Mouse (Mus musculus): ENCODE results near the gene Bms1. TPM values are rescaled to one million over a fixed set of nuclear protein-coding genes. Genes with fewer than 3 reads are reported as not detected.

The Bms1 gene
- polyA plus RNA-seq, 1 experiment from 2014 or later = 23.1 TPM

GRCm38 (mm10) chr6:118341861-118342485, 77.3 kb downstream of the Bms1 start:
- Histone ChIP-seq H3K27ac (ENCODE audit: low read length) (no peak overlapping the region), H3K4me2 (ENCODE audit: low read length) (no peak overlapping the region), H3K27me3 (ENCODE audit: control insufficient read depth, insufficient read depth, low read depth, low read length) (no peaks in the 10 kb centered on the region), H3K9ac (ENCODE audit: low read depth, low read length) (no peak overlapping the region), H3K4me3 (ENCODE audit: low read depth, low read length) (no peak overlapping the region), H3K36me3 (ENCODE audit: control insufficient read depth, insufficient read depth, low read length) (no peaks in the 10 kb centered on the region), H3K4me1 (ENCODE audit: control insufficient read depth, insufficient read depth, low read length) (peaks cover 1% of the 10 kb centered on the region; the same call in 1 of the 2 replicates), H3K9me3 (replicated peaks; ENCODE audit: control insufficient read depth, low read length, poor library complexity, severe bottlenecking) (no peaks in the 10 kb centered on the region)
- WGBS = 93% methylated on average over 11 of the region's 11 CpGs
- no peak for ATAC-seq

- 86% methylated on average over 5 of the region's 5 CpGs for WGBS
- no peak for ATAC-seq
- Histone ChIP-seq H3K36me3 (ENCODE audit: control insufficient read depth, insufficient read depth, low read length) (no peaks in the 10 kb centered on the region), H3K27me3 (ENCODE audit: control insufficient read depth, insufficient read depth, low read depth, low read length) (no peaks in the 10 kb centered on the region), H3K9ac (ENCODE audit: low read depth, low read length) (no peak overlapping the region), H3K9me3 (replicated peaks; ENCODE audit: control insufficient read depth, low read length, poor library complexity, severe bottlenecking) (no peaks in the 10 kb centered on the region), H3K4me3 (ENCODE audit: low read depth, low read length) (no peak overlapping the region), H3K4me1 (ENCODE audit: control insufficient read depth, insufficient read depth, low read length) (peaks cover 4% of the 10 kb centered on the region; the same call in 1 of the 2 replicates), H3K27ac (ENCODE audit: low read length) (no peak overlapping the region), H3K4me2 (ENCODE audit: low read length) (no peak overlapping the region)
These were observed 81.6 kb downstream of the Bms1 start for GRCm38 (mm10) chr6:118337660-118338059.

DNA sequence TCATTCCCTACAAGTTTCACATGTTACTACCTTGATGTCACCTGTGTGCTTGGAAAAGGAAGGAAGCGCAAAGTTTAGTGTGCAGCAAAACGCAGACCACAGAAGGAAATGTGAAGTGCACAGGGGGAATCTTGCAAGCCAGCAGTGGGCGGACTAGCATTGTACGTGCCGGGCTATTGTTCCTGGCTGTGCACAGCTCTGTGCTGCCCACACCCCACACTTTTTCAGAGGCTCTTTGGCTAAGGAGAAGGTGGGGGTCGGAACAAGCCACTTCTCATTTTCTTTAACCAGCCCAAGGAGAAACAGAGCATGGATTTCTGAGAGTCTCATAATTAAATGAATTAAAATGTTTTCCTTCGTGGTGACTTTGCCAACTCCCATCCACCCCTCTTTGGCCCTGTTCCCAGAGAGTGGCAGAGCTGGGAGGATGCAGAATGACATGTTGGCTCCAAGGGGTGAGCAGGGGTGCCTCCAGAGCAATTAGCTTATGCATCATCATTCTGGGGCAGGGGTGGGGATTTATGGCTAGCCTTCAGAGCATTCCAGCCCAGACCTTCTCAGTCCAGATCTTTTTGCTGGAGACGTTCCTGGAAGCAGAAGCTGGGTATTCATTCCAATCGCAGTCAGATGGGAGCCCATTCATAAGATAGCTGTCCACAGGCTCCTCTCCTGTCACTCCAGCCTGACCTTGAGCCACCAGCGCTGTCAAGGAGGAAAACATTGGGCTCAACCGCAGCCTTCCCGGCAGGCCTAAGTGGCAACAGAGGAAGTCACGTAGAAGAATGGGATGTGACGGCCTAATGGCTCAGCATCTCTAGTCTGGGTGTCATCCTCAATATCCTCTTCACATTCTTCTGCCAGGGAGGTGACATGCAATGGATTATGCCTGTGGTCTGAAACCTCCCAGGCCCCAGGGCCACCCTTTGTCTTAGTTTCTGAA, 82.5 kb downstream of the Bms1 start:
- whole genome bisulfite sequencing = 68% methylated on average over 14 of the region's 14 CpGs
- Histone ChIP-seq H3K4me3 (ENCODE audit: low read depth, low read length) (no peak overlapping the region), H3K4me2 (ENCODE audit: low read length) (no peak overlapping the region), H3K9me3 (replicated peaks; ENCODE audit: control insufficient read depth, low read length, poor library complexity, severe bottlenecking) (no peaks in the 10 kb centered on the region), H3K36me3 (ENCODE audit: control insufficient read depth, insufficient read depth, low read length) (no peaks in the 10 kb centered on the region), H3K9ac (ENCODE audit: low read depth, low read length) (no peak overlapping the region), H3K27me3 (ENCODE audit: control insufficient read depth, insufficient read depth, low read depth, low read length) (no peaks in the 10 kb centered on the region), H3K27ac (ENCODE audit: low read length) (peak overlapping the region; percentile 46; the same call in 1 of the 2 replicates), H3K4me1 (ENCODE audit: control insufficient read depth, insufficient read depth, low read length) (peaks cover 4% of the 10 kb centered on the region; the same call in 1 of the 2 replicates)
- ATAC-seq = no peak; the same call in 1 of the 2 replicates

GRCm38 (mm10) chr6:118335934-118336450, 83.3 kb downstream of the Bms1 start:
- no peak for ATAC-seq
- H3K4me1 ChIP-seq (ENCODE audit: control insufficient read depth, insufficient read depth, low read length) = peaks cover 4% of the 10 kb centered on the region; the same call in 1 of the 2 replicates
- WGBS = 65% methylated on average over 5 of the region's 5 CpGs
- H3K4me2 ChIP-seq (ENCODE audit: low read length) = no peak overlapping the region
- no peak overlapping the region for H3K4me3 ChIP-seq (ENCODE audit: low read depth, low read length)
- no peak overlapping the region for H3K9ac ChIP-seq (ENCODE audit: low read depth, low read length)
- H3K27me3 ChIP-seq (ENCODE audit: control insufficient read depth, insufficient read depth, low read depth, low read length) = no peaks in the 10 kb centered on the region
- no peaks in the 10 kb centered on the region for H3K36me3 ChIP-seq (ENCODE audit: control insufficient read depth, insufficient read depth, low read length)
- no peaks in the 10 kb centered on the region for H3K9me3 ChIP-seq (replicated peaks; ENCODE audit: control insufficient read depth, low read length, poor library complexity, severe bottlenecking)
- peak overlapping the region; percentile 46; the same call in 1 of the 2 replicates for H3K27ac ChIP-seq (ENCODE audit: low read length)

- H3K27ac ChIP-seq (ENCODE audit: low read length) = no peak overlapping the region
- H3K9me3 ChIP-seq (replicated peaks; ENCODE audit: control insufficient read depth, low read length, poor library complexity, severe bottlenecking) = no peaks in the 10 kb centered on the region
- H3K9ac ChIP-seq (ENCODE audit: low read depth, low read length) = no peak overlapping the region
- WGBS = 92% methylated on average over 9 of the region's 9 CpGs
- no peaks in the 10 kb centered on the region for H3K36me3 ChIP-seq (ENCODE audit: control insufficient read depth, insufficient read depth, low read length)
- H3K4me1 ChIP-seq (ENCODE audit: control insufficient read depth, insufficient read depth, low read length) = peaks cover 4% of the 10 kb centered on the region; the same call in 1 of the 2 replicates
- no peaks in the 10 kb centered on the region for H3K27me3 ChIP-seq (ENCODE audit: control insufficient read depth, insufficient read depth, low read depth, low read length)
- H3K4me2 ChIP-seq (ENCODE audit: low read length) = no peak overlapping the region
- no peak for ATAC-seq
- H3K4me3 ChIP-seq (ENCODE audit: low read depth, low read length) = no peak overlapping the region
These were observed 85.4 kb downstream of the Bms1 start for GRCm38 (mm10) chr6:118333861-118334260.

Small RNAs within 50 kb of the gene (microRNA-seq; reads per million reads assigned to microRNA genes)
- gene Gm25953 = not detected

Other genes with a start within 250 kb of the Bms1 start
- gene Ret, start 221.8 kb downstream of the Bms1 start, polyA plus RNA-seq (2015; fragmentation: Nextera tagmentation; extraction: Ambion mirVana) = 6.1 and 7.8 TPM in 2 replicates
- 22.2 TPM in 2 replicates for gene Zfp248, start 36.1 kb upstream of the Bms1 start, polyA plus RNA-seq (2015; fragmentation: Nextera tagmentation; extraction: Ambion mirVana)
- gene Zfp9, start 59.8 kb upstream of the Bms1 start, polyA plus RNA-seq (2015; fragmentation: Nextera tagmentation; extraction: Ambion mirVana) = 13.7 and 14.8 TPM in 2 replicates
- gene Ankrd26, start 142.8 kb upstream of the Bms1 start, polyA plus RNA-seq (2015; fragmentation: Nextera tagmentation; extraction: Ambion mirVana) = 18.7 and 19.0 TPM in 2 replicates

All from midbrain, embryonic 16.5 days (tissue).